Mouse (Mus musculus) colon, adult 2 months (tissue): ENCODE measurements around the gene Spdye4c. TPM values are rescaled to one million over a fixed set of nuclear protein-coding genes. Genes with fewer than 3 reads are reported as not detected.

ENCODE experiments used
- polyA plus RNA-seq: library from polyadenylated mRNA; depleted of rRNA; stranded (reverse); fragments of >200 nt; gene quantifications from 2 replicates; pipeline ENCODE4 v1.2.3, GENCODE M21; 2012; rRNA removed

Gene Spdye4c
- not detected in 2 replicates for polyA plus RNA-seq

GRCm38 (mm10) chr2:128590909-128591308, at the start of gene Spdye4c:
Spdye4c (plus strand) TSS chr2:128591209.

Other genes with a start within 250 kb of the Spdye4c start
- gene Anapc1, start 96.2 kb downstream of the Spdye4c start, polyA plus RNA-seq, result 28.7 and 33.2 TPM in 2 replicates
- 5.0 and 6.2 TPM in 2 replicates for gene Mertk, start 107.7 kb downstream of the Spdye4c start, polyA plus RNA-seq
- 15.0 and 15.2 TPM in 2 replicates for gene Tmem87b, start 226.9 kb downstream of the Spdye4c start, polyA plus RNA-seq